Mouse (Mus musculus) right cerebral cortex, postnatal 4 days (tissue): ENCODE results near the gene Snrpb.

Source experiments
- DNase-seq: peaks from one replicate; pipeline ENCODE4 v3.0.0-alpha.2; 2022

The Snrpb gene

GRCm38 (mm10) chr2:130178706-130179506, at the start of gene Snrpb:
Gene Snrpb, minus strand, starts transcription at chr2:130179403.
- DNase-seq, result peak; percentile 89

- DNase-seq, result no peak
These were observed 32.4 kb upstream of the Snrpb start for GRCm38 (mm10) chr2:130211581-130211980.

GRCm38 (mm10) chr2:130209636-130210035, 30.4 kb upstream of the Snrpb start:
- no peak for DNase-seq

- DNase-seq, result no peak
These were observed 28.8 kb upstream of the Snrpb start for GRCm38 (mm10) chr2:130207996-130208395.

DNA sequence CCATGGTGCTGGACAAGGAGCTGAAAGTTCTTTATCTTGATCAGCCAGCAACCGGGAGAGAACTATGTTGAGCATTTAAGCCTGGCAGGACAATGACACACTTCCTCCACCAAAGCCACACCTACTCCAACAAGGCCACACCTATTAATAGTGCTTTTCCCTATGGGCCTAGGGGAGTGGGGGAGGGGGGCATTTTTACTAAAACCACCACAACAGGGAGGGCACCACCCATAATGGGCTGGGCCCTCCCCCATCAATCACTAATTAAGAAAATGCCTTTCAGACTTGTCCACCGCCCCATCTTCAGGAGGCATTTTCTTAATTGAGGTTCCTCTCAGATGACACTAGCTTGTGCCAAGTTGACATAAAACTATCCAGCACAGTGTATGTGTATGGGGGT, 28.2 kb upstream of the Snrpb start:
- DNase-seq, result no peak

GRCm38 (mm10) chr2:130200961-130201360, 21.8 kb upstream of the Snrpb start:
- no peak for DNase-seq

DNA sequence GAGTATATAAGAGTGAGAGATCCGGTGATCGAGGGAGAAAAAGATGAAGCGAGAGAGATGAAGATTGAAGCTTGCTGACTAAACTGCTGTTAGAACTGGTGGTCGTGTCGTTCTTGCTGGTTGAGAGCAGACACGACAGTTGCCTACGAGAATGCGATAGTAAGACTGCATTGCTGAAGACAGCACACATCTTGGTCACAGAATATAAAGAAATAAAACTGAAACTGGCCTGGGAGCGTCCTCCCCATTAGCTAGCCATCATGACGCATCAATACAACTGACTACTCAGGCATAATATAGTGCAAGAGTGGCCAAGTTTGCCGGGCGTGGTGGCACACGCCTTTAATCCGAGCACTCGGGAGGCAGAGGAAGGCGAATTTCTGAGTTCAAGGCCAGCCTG, 15.7 kb upstream of the Snrpb start, which contains the start of gene Tmc2:
Gene Tmc2, plus strand, starts transcription at position 301 of the 400 bp plus-strand sequence.
- DNase-seq, result no peak

DNA sequence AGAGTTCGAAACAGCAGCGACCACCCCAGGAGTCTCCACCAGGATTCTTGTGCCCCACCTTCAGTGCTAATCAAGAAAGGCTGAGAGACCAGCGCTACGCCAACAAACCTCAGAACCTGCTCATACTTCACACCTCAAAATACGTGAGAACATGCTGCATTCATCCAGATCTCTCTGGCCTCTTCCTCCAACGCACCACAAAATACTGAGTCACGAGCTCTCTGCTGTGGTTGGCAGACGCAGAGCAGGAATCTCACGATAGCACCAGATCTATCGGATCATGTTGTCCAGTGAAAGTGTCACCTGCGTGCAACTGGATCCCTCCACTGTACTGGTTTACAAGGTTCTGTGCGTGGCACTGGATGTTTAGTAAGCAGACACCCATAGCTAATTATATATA, 9.2 kb upstream of the Snrpb start:
- no peak for DNase-seq

DNA sequence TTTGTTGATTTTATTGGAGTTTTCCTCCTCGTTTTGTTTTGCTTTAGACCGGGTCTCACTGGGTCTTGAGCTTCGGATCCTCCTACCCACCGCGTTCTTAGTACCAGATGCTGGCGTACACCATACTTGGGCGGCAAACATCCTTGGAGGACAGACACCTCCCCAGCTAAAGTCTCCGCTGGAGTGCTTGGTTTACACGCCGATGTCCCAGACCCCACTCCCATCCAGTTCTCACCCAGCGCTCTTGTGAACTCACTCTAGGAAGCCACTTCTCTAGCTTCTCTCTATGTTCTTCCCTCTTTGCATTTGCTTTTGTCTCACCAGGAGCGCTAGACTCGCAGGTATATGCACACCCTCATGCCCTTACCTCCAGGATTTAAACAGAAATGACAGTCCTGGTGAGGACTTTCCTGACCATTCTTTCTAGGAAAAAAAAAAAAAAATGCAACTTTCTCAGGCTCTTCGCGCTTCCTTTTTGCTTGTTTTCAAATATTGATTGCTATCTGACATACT, 360 bp upstream of the Snrpb start:
- DNase-seq, result no peak

DNA sequence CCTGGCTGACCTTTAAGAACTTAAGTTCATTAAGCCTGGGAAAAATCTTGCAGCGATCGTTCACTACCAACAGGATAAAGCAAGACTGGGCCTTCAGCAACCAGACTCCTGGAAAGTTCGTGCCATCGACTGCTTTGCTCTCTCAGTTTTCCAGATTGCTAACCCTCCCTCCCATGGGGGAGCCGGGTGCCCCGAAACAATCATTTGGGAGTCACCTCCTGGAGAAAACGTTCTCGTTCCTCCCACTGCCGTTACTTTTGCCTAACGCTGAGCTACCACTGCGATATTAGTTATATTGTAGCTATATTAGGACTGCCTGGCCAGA, 860 bp downstream of the Snrpb start:
- no peak for DNase-seq

DNA sequence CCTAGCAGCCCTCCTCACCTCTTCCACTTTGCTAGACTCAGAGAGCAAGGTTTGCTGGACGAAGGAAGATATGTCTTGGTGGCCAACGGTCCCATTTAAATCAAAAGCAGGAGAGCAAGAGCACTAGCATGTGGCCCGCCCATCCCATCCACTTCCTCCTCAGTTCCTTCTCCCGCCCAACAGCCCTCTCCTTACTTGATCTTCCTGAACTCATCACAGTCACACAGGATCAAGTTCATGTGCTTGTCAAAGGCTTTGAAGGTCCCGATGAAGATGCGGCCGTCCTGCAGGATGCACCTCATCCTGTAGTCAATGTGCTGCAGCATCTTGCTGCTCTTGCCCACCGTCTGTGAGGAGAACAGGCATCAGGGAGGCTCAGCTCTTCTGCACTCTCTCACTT, 2.4 kb downstream of the Snrpb start:
- DNase-seq, result no peak

GRCm38 (mm10) chr2:130171674-130172073, 7.5 kb downstream of the Snrpb start:
- no peak for DNase-seq

DNA sequence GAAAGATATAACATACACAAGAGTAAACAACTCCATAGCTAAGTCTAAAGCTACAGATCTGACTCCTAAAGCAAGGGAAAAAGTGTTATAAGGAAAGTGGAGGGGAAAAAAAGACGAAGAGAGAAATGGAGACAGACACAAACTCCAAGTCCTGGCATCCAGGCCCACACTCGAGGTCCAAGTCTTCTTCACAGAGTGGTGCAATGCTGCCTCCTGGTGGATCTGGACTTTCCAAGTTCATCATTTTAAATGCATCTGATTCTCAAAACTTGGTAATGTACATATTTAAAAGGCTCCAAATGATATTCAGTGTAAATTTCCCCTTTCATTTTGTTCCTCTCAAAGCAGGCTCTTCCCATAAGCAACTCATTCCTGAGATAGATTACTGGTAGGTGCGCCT, 11.3 kb downstream of the Snrpb start:
- peak; percentile 82 for DNase-seq

DNA sequence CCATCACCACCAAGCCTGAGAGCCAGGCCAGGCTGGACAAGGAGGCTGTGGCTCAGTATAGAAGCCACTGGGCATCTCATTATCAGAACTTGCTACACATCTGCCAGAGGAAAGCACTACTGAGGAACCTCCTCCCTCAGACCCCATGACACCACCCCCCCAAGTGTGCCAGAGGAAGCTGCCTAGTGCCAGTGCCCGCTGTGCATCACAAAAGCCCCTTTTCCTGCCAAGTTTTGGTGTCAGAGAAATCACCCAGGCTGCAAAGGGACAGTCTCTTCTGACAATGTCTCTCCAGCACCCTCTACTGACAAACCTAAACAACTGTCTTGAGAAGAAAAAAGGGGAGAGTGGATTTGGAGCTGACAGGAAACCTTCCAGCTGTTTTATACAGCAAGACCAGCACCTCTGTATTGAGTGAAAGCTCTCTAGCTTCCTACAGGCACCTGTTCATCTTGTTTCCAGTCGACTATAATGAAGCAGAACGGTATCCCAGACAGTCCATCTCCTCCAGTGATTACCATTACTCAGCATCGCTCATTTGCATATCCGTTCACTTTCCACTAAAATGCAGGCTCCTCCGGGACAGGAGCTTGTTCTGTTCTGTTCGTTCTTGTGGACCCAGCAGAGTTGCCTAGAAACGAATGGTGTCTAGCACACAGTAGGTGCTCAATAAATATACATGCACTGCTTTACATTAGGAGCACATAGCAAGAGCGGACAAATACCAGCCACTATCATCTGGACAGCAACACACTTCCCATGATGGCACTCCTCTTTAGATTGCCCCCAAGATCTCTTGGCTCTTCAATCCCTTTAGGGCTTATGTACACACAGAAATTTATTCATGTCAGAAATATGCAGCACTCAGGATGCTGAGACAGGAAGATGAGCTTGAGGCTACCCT, 12.6 kb downstream of the Snrpb start:
- DNase-seq, result peak; percentile 53

DNA sequence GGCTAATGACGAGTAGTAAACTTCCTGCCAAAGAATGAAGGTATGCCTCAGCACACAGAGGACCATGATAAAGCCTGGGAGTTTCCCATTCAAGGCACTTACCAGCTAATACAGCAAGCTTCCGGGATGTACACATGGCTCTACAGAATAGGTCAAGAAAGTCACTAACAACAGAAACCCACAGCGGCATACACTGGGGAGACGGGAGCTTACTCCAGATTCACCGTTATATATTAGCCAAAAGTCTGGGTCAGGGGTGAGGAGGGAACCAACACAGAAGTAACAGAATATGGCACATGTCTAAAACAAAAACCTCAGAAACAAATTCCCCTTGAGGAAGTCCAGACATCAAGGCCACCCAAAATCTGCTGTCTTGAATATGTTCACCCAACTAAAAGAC, 16.5 kb downstream of the Snrpb start:
- no peak for DNase-seq

DNA sequence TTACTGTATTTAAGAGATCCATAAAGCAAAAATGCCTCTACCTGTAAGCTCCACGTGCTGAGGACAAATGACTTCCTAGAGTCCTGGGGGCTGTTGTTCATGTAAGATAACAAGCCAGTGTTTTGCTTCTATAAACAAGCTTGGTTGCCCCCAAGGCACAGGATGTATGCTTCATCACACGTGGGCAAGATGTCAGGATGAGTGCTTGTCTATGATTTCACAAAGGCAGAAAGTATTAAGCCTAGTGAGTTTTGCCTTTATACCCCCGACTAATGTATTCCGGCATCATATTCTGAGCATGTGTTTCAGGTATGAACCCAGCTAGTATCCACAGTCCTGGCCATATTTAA, 21.1 kb downstream of the Snrpb start:
- no peak for DNase-seq

GRCm38 (mm10) chr2:130157231-130158087, 21.7 kb downstream of the Snrpb start:
- DNase-seq, result no peak

- DNase-seq, result no peak
These were observed 23.4 kb downstream of the Snrpb start for GRCm38 (mm10) chr2:130155851-130156250.

- DNase-seq, result no peak
These were observed 24.0 kb downstream of the Snrpb start for GRCm38 (mm10) chr2:130155171-130155570.

GRCm38 (mm10) chr2:130146089-130146668, 33.0 kb downstream of the Snrpb start:
- DNase-seq, result no peak

- no peak for DNase-seq
These were observed 34.4 kb downstream of the Snrpb start for GRCm38 (mm10) chr2:130144703-130145324.

GRCm38 (mm10) chr2:130143011-130143410, 36.2 kb downstream of the Snrpb start:
- no peak for DNase-seq
